Mouse (Mus musculus) kidney, adult 2 months (tissue): ENCODE data around the gene Slc17a9. TPM values are rescaled to one million over a fixed set of nuclear protein-coding genes. Genes with fewer than 3 reads are reported as not detected.

Experiments
- DNase-seq: peaks from one replicate; pipeline ENCODE4 v3.0.0; 2021
- H3K27ac ChIP-seq: fragments of 200-500 bp; 2 replicates; pipeline ENCODE4 v1.5.1; 2012; ENCODE audit warnings: low read depth, low read length, control low read depth, inconsistent platforms; ENCODE audit not compliant: insufficient read depth
- H3K27me3 ChIP-seq: fragments of 200-500 bp; replicated peaks from 2 replicates; pipeline ENCODE4 v1.6.1; 2012; ENCODE audit warnings: mild to moderate bottlenecking, moderate library complexity, low read length, inconsistent platforms; ENCODE audit not compliant: control insufficient read depth, insufficient read depth
- H3K36me3 ChIP-seq: fragments of 200-500 bp; 2 replicates; pipeline ENCODE4 v1.6.1; 2012; ENCODE audit warnings: mild to moderate bottlenecking, moderate library complexity, low read length, inconsistent platforms; ENCODE audit not compliant: control insufficient read depth, insufficient read depth
- H3K4me1 ChIP-seq: fragments of 200-500 bp; 2 replicates; pipeline ENCODE4 v1.6.1; 2011; ENCODE audit warnings: low read length; ENCODE audit not compliant: control insufficient read depth, insufficient read depth
- H3K4me3 ChIP-seq: fragments of 200-500 bp; 2 replicates; pipeline ENCODE4 v1.5.1; 2011; ENCODE audit warnings: mild to moderate bottlenecking, low read depth, low read length, control low read depth; ENCODE audit not compliant: insufficient read depth
- CTCF ChIP-seq: fragments of 200-500 bp; conservative IDR thresholded peaks from 2 replicates; pipeline ENCODE4 v1.5.1; 2011; ENCODE audit warnings: low read depth, mild to moderate bottlenecking, control low read depth, low read length, moderate library complexity, mixed read lengths; ENCODE audit not compliant: insufficient read depth, insufficient read length
- POLR2A ChIP-seq: fragments of 200-500 bp; IDR thresholded peaks from one replicate; pipeline ENCODE4 v1.6.1; 2011; ENCODE audit warnings: low read depth, low read length, control low read depth
- WGBS: fragments of 180-500 bp; shearing (Covaris S2); methylation state at CpG from one replicate; pipeline ENCODE4 v1.1.7; 2018; 5-methylcytosine and 5-hydroxymethylcytosine counted together
- polyA plus RNA-seq: library from polyadenylated mRNA; depleted of rRNA; stranded (reverse); fragments of >200 nt; gene quantifications from 2 replicates; pipeline ENCODE4 v1.2.3, GENCODE M21; 2012

Slc17a9 gene
- polyA plus RNA-seq, 1 experiment, result 3.0 TPM

GRCm38 (mm10) chr2:180703645-180704359, 21.3 kb upstream of the Slc17a9 start:
- no peak for DNase-seq
- Histone ChIP-seq H3K36me3 (no peaks in the 10 kb centered on the region), H3K27me3 (no peaks in the 10 kb centered on the region), H3K4me1 (peaks cover 35% of the 10 kb centered on the region), H3K4me3 (no peak overlapping the region), H3K27ac (peak overlapping the region; percentile 89)
- no peak for TF ChIP-seq CTCF
- TF ChIP-seq POLR2A, result no peak
- 62% methylated on average over 3 of the region's 3 CpGs for WGBS

- no peak for TF ChIP-seq CTCF
- no peak for TF ChIP-seq POLR2A
- peak overlapping the region; percentile 89 for H3K27ac ChIP-seq
- DNase-seq, result peak; percentile 95
- WGBS, result 8% methylated on average over 8 of the region's 8 CpGs
- H3K4me1 ChIP-seq, result peaks cover 31% of the 10 kb centered on the region
- H3K27me3 ChIP-seq, result no peaks in the 10 kb centered on the region
- H3K4me3 ChIP-seq, result no peak overlapping the region
- H3K36me3 ChIP-seq, result no peaks in the 10 kb centered on the region
These were observed 20.5 kb upstream of the Slc17a9 start for GRCm38 (mm10) chr2:180704591-180704990.

- WGBS, result 56% methylated on average over 3 of the region's 3 CpGs
- TF ChIP-seq CTCF (no peak), POLR2A (no peak)
- H3K4me1 ChIP-seq, result peaks cover 29% of the 10 kb centered on the region
- H3K4me3 ChIP-seq, result no peak overlapping the region
- H3K27ac ChIP-seq, result peak overlapping the region; percentile 89
- no peaks in the 10 kb centered on the region for H3K36me3 ChIP-seq
- H3K27me3 ChIP-seq, result no peaks in the 10 kb centered on the region
- DNase-seq, result no peak
These were observed 20.0 kb upstream of the Slc17a9 start for GRCm38 (mm10) chr2:180705066-180705465.

- DNase-seq, result no peak
- Histone ChIP-seq H3K36me3 (no peaks in the 10 kb centered on the region), H3K4me1 (peaks cover 27% of the 10 kb centered on the region), H3K27ac (no peak overlapping the region), H3K4me3 (no peak overlapping the region), H3K27me3 (no peaks in the 10 kb centered on the region)
- WGBS, result 95% methylated on average over 5 of the region's 5 CpGs
- TF ChIP-seq CTCF (no peak), POLR2A (no peak)
These were observed 19.1 kb upstream of the Slc17a9 start for GRCm38 (mm10) chr2:180705975-180706374.

GRCm38 (mm10) chr2:180709023-180709922, 15.8 kb upstream of the Slc17a9 start:
- TF ChIP-seq POLR2A, result no peak
- TF ChIP-seq CTCF, result no peak
- H3K27ac ChIP-seq, result peak overlapping the region; percentile 79
- DNase-seq, result no peak
- H3K27me3 ChIP-seq, result no peaks in the 10 kb centered on the region
- no peaks in the 10 kb centered on the region for H3K36me3 ChIP-seq
- H3K4me1 ChIP-seq, result peaks cover 21% of the 10 kb centered on the region
- H3K4me3 ChIP-seq, result peak overlapping the region; percentile 71
- 1% methylated on average over 39 of the region's 39 CpGs for WGBS

GRCm38 (mm10) chr2:180709923-180710272, 15.2 kb upstream of the Slc17a9 start, which contains the start of the genes Dido1 and Gid8:
TSS of gene Dido1 (minus strand) at chr2:180709999.
TSS of gene Gid8 (plus strand) at chr2:180710117.
- peak within 1 kb of the TSS; percentile 79 for H3K27ac ChIP-seq
- peaks cover 1% of the 10 kb centered on the region; the same call in 1 of the 2 replicates for H3K36me3 ChIP-seq
- under 1% methylated on average over 43 of the region's 43 CpGs for WGBS
- peak; percentile 99 for DNase-seq
- peak within 1 kb of the TSS; percentile 78 for H3K4me3 ChIP-seq
- peaks cover 18% of the 10 kb centered on the region for H3K4me1 ChIP-seq
- no peak for TF ChIP-seq CTCF
- peak; percentile 44 for TF ChIP-seq POLR2A
- no peaks in the 10 kb centered on the region for H3K27me3 ChIP-seq
